Mouse (Mus musculus) limb, embryonic 12.5 days (tissue): ENCODE measurements around the gene Hbb-bt. TPM values are rescaled to one million over a fixed set of nuclear protein-coding genes. Genes with fewer than 3 reads are reported as not detected.
"Not testable (repeated sequence)": the region's sequence is repeated elsewhere in the genome, so short reads cannot be mapped to it uniquely, and the experiment has no call there.

Experiments used
- ATAC-seq: fragments of 200-750 bp; cut with Nextera tagmentation; 2 replicates; pipeline ENCODE4 v1.8.0; 2017; ENCODE audit warnings: low read depth, moderate TSS enrichment; ENCODE audit not compliant: insufficient number of reproducible peaks, insufficient read depth, low FRiP score, low TSS enrichment
- H3K27ac ChIP-seq: fragments of 300-500 bp; sonication (generic); 2 replicates; pipeline ENCODE4 v1.5.1; 2016; ENCODE audit warnings: mild to moderate bottlenecking, moderate library complexity
- H3K27me3 ChIP-seq: fragments of 300-500 bp; sonication (generic); 2 replicates; pipeline ENCODE4 v1.6.1; 2016; ENCODE audit warnings: mild to moderate bottlenecking, moderate library complexity
- H3K36me3 ChIP-seq: fragments of 300-500 bp; sonication (generic); 2 replicates; pipeline ENCODE4 v1.6.1; 2016; ENCODE audit warnings: mild to moderate bottlenecking, moderate library complexity
- H3K4me1 ChIP-seq: fragments of 300-500 bp; sonication (generic); replicated peaks from 2 replicates; pipeline ENCODE4 v1.6.1; 2016
- H3K4me2 ChIP-seq: fragments of 300-500 bp; sonication (generic); 2 replicates; pipeline ENCODE4 v1.6.1; 2016; ENCODE audit warnings: mild to moderate bottlenecking, moderate library complexity
- H3K4me3 ChIP-seq: fragments of 300-500 bp; sonication (generic); replicated peaks from 2 replicates; pipeline ENCODE4 v1.5.1; 2016; ENCODE audit warnings: mild to moderate bottlenecking
- H3K9ac ChIP-seq: fragments of 300-500 bp; sonication (generic); replicated peaks from 2 replicates; pipeline ENCODE4 v1.6.1; 2016; ENCODE audit warnings: mild to moderate bottlenecking, moderate library complexity
- H3K9me3 ChIP-seq: fragments of 300-500 bp; sonication (generic); 2 replicates; pipeline ENCODE4 v1.6.1; 2016; ENCODE audit warnings: mild to moderate bottlenecking, moderate library complexity
- whole genome bisulfite sequencing: fragments of 180-500 bp; shearing (Covaris S2); methylation state at CpG from one replicate; pipeline ENCODE4 v1.1.7; 2016; 5-methylcytosine and 5-hydroxymethylcytosine counted together
- polyA plus RNA-seq: library from polyadenylated mRNA; unstranded; fragments of >200 nt; fragmentation: Nextera tagmentation; extraction: Ambion mirVana; gene quantifications from 2 replicates; pipeline ENCODE4 v1.2.1, GENCODE M21; 2016

Gene Hbb-bt
- 836 and 850 TPM in 2 replicates for polyA plus RNA-seq

DNA sequence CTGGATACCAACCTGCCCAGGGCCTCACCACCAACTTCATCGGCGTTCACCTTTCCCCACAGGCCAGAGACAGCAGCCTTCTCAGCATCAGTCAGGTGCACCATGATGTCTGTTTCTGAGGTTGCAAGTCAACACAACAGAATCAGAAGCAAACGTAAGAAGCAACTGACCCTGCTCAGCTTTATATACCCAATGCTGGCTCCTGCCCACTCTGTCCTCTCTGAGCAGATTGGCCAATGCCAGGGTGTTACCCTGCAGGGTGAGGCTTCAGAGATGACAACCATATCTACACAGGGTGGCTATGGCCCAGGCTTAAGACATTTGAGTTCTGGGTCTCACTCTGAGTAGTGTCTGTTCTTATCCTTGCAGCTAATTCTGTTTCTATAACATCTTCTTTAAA lies at the start of gene Hbb-bt:
Gene Hbb-bt (minus strand): TSS at position 231 of the 400 bp plus-strand sequence.
- Histone ChIP-seq H3K36me3 (no peaks in the 10 kb centered on the region), H3K4me2 (no peak within 1 kb of the TSS), H3K4me3 (no peak within 1 kb of the TSS), H3K27me3 (no peaks in the 10 kb centered on the region), H3K27ac (no peak within 1 kb of the TSS), H3K4me1 (no peaks in the 10 kb centered on the region), H3K9me3 (no peaks in the 10 kb centered on the region), H3K9ac (no peak within 1 kb of the TSS)
- ATAC-seq: no peak
- WGBS: 78% methylated on average over 3 of the region's 3 CpGs

DNA sequence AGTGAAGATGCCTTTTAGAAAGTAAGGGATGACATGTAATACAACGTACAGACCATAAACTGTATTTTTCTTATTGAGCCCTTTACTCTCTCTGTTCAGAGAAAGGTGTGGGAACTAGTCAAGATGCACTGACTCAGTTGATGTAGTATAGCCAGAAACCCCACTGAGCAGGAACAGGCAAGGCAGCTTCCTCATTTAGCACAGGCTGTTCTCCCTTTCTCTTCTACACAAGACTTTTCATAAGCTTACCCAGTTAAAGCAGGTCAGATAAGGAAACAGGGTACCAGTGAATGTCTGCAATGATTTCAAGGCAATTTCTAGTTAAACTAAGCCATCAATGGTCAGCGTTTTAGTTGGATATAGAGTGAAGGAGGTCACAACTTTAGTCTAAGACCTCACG lies 47.7 kb upstream of the Hbb-bt start:
- no peaks in the 10 kb centered on the region for H3K9me3 ChIP-seq
- no peak overlapping the region for H3K4me3 ChIP-seq
- H3K36me3 ChIP-seq: no peaks in the 10 kb centered on the region
- no peak for ATAC-seq
- no peak overlapping the region for H3K9ac ChIP-seq
- H3K4me1 ChIP-seq: no peaks in the 10 kb centered on the region
- no peak overlapping the region for H3K4me2 ChIP-seq
- H3K27ac ChIP-seq: no peak overlapping the region
- H3K27me3 ChIP-seq: no peaks in the 10 kb centered on the region
- WGBS: 83% methylated on average over 3 of the region's 3 CpGs

DNA sequence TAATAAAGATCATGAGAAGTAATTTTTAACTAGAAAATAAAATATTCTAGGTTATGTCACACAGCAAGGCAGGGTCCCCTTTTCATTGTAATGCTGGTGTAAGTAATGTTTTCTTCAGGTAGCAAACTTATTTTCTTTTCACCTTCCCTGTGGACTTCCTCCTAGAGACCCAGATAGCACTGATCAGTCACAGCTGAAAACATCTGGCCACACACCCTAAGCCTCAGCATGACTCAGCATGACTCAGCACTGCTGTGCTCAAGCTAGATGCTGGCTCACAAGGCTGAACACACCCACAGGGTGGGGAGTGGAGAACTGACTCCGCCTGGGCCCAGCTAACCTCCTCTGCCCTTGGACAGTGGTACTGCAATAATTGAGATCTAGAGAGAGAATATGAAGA lies 47.1 kb upstream of the Hbb-bt start:
- no peaks in the 10 kb centered on the region for H3K9me3 ChIP-seq
- no peaks in the 10 kb centered on the region for H3K4me1 ChIP-seq
- no peaks in the 10 kb centered on the region for H3K27me3 ChIP-seq
- H3K9ac ChIP-seq: no peak overlapping the region
- no peak overlapping the region for H3K4me3 ChIP-seq
- ATAC-seq: no peak
- no peaks in the 10 kb centered on the region for H3K36me3 ChIP-seq
- H3K27ac ChIP-seq: no peak overlapping the region
- no peak overlapping the region for H3K4me2 ChIP-seq
- 60% methylated on average over 1 of the region's 1 CpGs for WGBS

DNA sequence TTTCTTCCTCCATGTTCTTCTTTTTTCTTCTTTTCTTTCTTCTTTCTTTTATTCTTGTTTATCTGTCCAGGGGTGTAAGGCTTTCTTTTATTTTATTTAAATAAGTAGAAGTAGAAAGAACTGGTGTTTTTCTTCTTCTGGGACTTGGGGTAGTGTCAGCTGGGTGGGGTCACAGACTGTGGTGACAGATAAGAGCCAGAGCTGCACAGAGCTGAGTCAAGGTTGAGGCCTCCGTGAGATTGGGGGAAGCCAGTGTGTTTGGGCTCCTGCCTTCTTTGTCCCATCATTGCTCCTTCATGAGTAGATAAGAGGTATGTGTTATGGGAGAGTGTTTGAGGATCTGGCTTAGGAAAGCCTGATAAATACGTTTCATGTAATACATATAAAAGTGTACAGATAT lies 45.3 kb upstream of the Hbb-bt start:
- 72% methylated on average over 2 of the region's 2 CpGs for WGBS

DNA sequence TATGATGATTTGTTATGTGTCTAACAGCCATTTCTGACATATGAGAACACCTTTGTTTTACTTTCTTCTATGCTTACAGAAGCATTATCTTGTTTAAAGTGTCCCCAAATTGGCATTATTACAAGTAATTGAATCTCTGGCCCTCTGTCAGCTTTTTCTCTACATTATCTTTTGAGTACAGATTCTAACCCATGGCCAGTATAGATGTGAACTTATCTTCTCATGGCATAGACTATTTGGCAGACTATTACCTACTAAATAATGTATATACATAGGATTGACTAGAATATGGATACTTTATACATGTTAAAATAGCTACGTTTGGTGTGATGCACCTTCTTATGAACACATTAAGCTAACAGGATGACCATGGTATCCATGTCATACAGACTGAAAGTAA lies 40.9 kb upstream of the Hbb-bt start:
- Histone ChIP-seq H3K4me3 (no peak overlapping the region), H3K27ac (no peak overlapping the region), H3K9ac (no peak overlapping the region), H3K4me1 (no peaks in the 10 kb centered on the region), H3K36me3 (no peaks in the 10 kb centered on the region), H3K27me3 (no peaks in the 10 kb centered on the region), H3K4me2 (no peak overlapping the region), H3K9me3 (no peaks in the 10 kb centered on the region)
- 70% methylated on average over 1 of the region's 1 CpGs for WGBS
- no peak for ATAC-seq

More for the DNA sequence above, 45.3 kb upstream of the Hbb-bt start:
- no peaks in the 10 kb centered on the region for H3K27me3 ChIP-seq
- H3K9me3 ChIP-seq: no peaks in the 10 kb centered on the region
- ATAC-seq: no peak
- H3K4me1 ChIP-seq: no peaks in the 10 kb centered on the region
- no peak overlapping the region for H3K4me2 ChIP-seq
- no peak overlapping the region for H3K27ac ChIP-seq
- no peaks in the 10 kb centered on the region for H3K36me3 ChIP-seq
- H3K9ac ChIP-seq: no peak overlapping the region
- H3K4me3 ChIP-seq: no peak overlapping the region

DNA sequence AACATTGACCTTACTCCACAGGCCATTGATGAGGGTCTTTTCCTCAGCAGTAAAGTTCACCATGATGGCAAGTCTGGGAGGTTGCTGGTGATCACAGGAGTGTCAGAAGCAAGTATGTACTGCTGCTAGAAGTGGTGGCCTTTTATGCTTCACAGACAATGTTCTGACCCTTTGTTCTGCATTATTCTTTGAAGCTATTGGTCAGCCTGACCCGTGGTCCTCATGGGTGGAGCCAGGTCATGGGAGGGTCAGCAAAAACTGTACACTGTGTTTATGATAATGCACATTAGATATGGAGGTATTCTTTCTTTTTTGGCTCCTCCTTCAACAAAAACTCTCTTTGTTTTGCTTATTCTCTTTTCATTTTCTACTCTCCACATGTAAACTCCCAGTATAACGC lies 39.3 kb upstream of the Hbb-bt start, which contains the start of gene Hbb-y:
Gene Hbb-y (minus strand): TSS at position 127 of the 400 bp plus-strand sequence.
- Histone ChIP-seq H3K9me3 (no peaks in the 10 kb centered on the region), H3K4me3 (no peak within 1 kb of the TSS), H3K4me1 (no peaks in the 10 kb centered on the region), H3K27ac (no peak within 1 kb of the TSS), H3K4me2 (no peak within 1 kb of the TSS), H3K9ac (no peak within 1 kb of the TSS), H3K27me3 (no peaks in the 10 kb centered on the region), H3K36me3 (no peaks in the 10 kb centered on the region)
- 63% methylated on average over 2 of the region's 2 CpGs for WGBS
- no peak for ATAC-seq

DNA sequence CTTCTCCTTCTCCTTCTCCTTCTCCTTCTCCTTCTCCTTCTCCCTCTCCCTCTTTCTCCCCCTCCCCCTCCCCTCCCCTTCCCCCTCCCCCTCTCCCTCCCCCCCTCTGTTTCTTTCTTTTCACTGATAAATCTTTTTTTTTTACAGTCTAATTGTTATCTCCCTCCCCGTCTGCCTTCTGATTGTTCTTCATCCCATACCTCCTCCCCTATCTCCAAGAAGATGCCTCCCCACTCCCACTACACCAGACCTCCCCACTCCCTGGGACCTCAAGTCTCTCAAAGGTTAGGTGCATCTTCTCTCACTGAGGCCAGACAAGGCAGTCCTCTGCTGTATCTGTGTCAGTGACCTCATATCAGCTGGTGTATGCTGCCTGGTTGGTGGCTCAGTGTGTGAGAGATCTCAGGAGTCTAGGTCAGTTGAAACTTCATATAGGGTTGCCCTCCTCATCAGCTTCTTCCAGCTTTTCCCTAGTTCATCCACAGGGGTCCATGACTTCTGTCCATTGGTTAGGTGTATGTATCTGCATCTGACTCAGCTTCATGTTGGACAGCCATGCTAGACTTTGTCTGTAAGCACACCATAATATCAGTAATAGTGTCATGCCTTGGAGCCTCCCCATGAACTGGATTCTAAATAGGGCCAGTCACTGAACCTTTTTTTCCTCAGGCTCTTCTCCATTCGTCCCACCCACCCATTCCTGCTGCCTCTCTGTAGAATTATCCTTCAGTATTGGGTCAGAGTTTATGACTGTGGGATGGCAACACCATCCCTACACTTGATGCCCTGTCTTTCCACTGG lies 30.9 kb upstream of the Hbb-bt start:
- no peaks in the 10 kb centered on the region for H3K4me1 ChIP-seq
- no peak overlapping the region for H3K9ac ChIP-seq
- no peak overlapping the region for H3K27ac ChIP-seq
- H3K27me3 ChIP-seq: no peaks in the 10 kb centered on the region
- no peaks in the 10 kb centered on the region for H3K36me3 ChIP-seq
- H3K4me3 ChIP-seq: no peak overlapping the region
- no peaks in the 10 kb centered on the region for H3K9me3 ChIP-seq
- no peak for ATAC-seq
- WGBS: 52% methylated on average over 2 of the region's 2 CpGs
- no peak overlapping the region for H3K4me2 ChIP-seq

DNA sequence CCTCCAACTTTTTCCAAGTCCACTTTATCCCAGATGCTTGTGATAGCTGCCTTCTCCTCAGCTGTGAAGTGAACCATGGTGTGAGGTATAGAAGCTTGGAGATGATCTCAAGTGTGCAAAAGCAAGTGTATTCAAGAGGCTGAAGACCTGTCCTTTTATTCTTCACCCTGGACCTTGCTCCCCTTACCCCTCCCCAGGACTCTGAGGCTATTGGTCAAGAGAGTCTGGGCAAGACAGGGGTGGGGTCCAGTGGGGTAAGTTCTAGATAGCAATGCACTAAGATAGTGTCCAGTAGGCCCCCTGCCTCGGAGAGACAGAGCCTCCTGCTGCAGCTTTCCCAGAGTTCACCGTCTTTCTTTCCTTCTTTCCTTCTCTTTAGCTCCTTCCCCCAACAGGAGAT lies 29.2 kb upstream of the Hbb-bt start, which contains the start of gene Hbb-bh1:
Gene Hbb-bh1 (minus strand): TSS at position 131 of the 400 bp plus-strand sequence.
- Histone ChIP-seq H3K9ac (no peak within 1 kb of the TSS), H3K4me3 (no peak within 1 kb of the TSS), H3K4me1 (no peaks in the 10 kb centered on the region), H3K27me3 (no peaks in the 10 kb centered on the region), H3K36me3 (no peaks in the 10 kb centered on the region), H3K4me2 (no peak within 1 kb of the TSS), H3K9me3 (no peaks in the 10 kb centered on the region), H3K27ac (no peak within 1 kb of the TSS)
- WGBS: 76% methylated on average over 2 of the region's 2 CpGs
- ATAC-seq: no peak

DNA sequence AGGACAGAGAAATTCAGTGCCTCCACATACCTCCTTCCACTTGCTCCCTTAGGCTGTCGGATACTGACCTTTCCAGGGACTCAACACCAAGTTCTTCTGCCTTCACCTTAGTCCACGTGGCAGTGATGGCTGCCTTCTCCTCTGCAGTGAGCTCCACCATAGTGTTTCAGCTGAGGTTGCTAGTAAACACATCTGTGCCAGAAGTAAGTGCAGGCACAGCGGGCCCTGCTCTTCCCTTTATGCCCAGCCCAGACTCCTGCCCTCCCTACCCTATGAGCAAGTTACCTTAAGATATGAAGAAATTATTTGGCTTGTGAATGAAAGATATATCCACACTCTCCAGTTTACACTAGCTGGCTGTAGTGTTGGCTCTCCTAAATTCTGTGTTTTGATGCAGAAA lies 26.5 kb upstream of the Hbb-bt start, which contains the start of gene Hbb-bh2:
Gene Hbb-bh2 (minus strand): TSS at position 253 of the 400 bp plus-strand sequence.
- no peak within 1 kb of the TSS for H3K9ac ChIP-seq
- H3K4me3 ChIP-seq: no peak within 1 kb of the TSS
- H3K27me3 ChIP-seq: no peaks in the 10 kb centered on the region
- H3K9me3 ChIP-seq: no peaks in the 10 kb centered on the region
- no peaks in the 10 kb centered on the region for H3K4me1 ChIP-seq
- WGBS: 64% methylated on average over 3 of the region's 3 CpGs
- H3K27ac ChIP-seq: no peak within 1 kb of the TSS
- ATAC-seq: no peak
- no peaks in the 10 kb centered on the region for H3K36me3 ChIP-seq
- H3K4me2 ChIP-seq: no peak within 1 kb of the TSS

DNA sequence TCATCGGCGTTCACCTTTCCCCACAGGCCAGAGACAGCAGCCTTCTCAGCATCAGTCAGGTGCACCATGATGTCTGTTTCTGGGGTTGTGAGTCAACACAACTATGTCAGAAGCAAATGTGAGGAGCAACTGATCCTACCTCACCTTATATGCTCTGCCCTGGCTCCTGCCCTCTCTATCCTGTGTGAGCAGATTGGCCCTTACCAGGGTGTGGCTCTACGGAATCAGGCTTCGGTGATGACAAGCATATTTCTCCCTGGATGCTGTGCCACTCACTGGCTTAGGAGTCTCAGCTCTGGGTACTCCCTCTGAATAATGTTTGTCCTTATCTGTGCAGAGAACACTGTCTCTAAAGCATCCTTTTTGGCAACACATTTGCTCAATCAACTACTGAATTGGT lies 14.0 kb upstream of the Hbb-bt start, which contains the start of gene Hbb-bs:
Gene Hbb-bs (minus strand): TSS at position 289 of the 400 bp plus-strand sequence.
- Histone ChIP-seq H3K36me3 (no peaks in the 10 kb centered on the region), H3K27ac (no peak within 1 kb of the TSS), H3K9ac (no peak within 1 kb of the TSS), H3K27me3 (no peaks in the 10 kb centered on the region), H3K4me1 (no peaks in the 10 kb centered on the region), H3K4me2 (no peak within 1 kb of the TSS), H3K4me3 (no peak within 1 kb of the TSS), H3K9me3 (no peaks in the 10 kb centered on the region)
- ATAC-seq: no peak
- WGBS: 90% methylated on average over 4 of the region's 4 CpGs

DNA sequence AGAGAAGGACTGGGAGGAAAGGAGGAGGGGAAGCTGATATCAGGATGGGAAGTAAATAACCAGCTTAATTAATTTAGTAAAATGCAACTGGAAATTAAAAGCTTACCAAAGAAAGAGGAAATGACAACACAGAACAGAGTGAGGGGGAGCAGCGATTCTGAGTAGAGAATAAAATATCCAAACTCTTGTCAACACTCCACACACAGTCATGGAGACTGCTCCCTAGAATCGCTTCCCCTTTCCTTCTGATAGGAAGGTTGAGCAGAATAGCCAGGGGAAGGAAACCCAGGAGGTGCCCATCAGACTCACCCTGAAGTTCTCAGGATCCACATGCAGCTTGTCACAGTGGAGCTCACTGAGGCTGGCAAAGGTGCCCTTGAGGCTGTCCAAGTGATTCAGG lies 13.3 kb upstream of the Hbb-bt start:
- H3K4me2 ChIP-seq, H3K9me3 ChIP-seq, H3K4me3 ChIP-seq, H3K36me3 ChIP-seq, H3K9ac ChIP-seq, ATAC-seq, H3K27ac ChIP-seq, H3K4me1 ChIP-seq, H3K27me3 ChIP-seq: not testable (repeated sequence)
- WGBS: no CpG with 5 or more reads among the region's 2 CpGs
